Mouse (Mus musculus): ENCODE data around the gene Klk1. TPM values are rescaled to one million over a fixed set of nuclear protein-coding genes. Genes with fewer than 3 reads are reported as not detected.
"Not testable (repeated sequence)": the region's sequence is repeated elsewhere in the genome, so short reads cannot be mapped to it uniquely, and the experiment has no call there.

Gene Klk1
- polyA plus RNA-seq, 1 experiment from 2014 or later, result not detected

- WGBS, result 65% methylated on average over 1 of the region's 1 CpGs
- no peak overlapping the region for H3K9ac ChIP-seq
- H3K27ac ChIP-seq, result no peak overlapping the region
- no peaks in the 10 kb centered on the region for H3K9me3 ChIP-seq
- H3K4me3 ChIP-seq, result no peak overlapping the region
- no peak overlapping the region for H3K4me2 ChIP-seq
- H3K27me3 ChIP-seq, result peaks cover 6% of the 10 kb centered on the region; the same call in 1 of the 2 replicates
- no peaks in the 10 kb centered on the region for H3K36me3 ChIP-seq
- ATAC-seq (ENCODE audit: low FRiP score), result no peak
- peaks cover 9% of the 10 kb centered on the region for H3K4me1 ChIP-seq (replicated peaks)
These were observed 15.6 kb downstream of the Klk1 start for GRCm38 (mm10) chr7:44240712-44241111.

- 74% methylated on average over 2 of the region's 2 CpGs for WGBS
- Histone ChIP-seq H3K4me3 (no peak overlapping the region), H3K36me3 (no peaks in the 10 kb centered on the region), H3K9me3 (no peaks in the 10 kb centered on the region), H3K27me3 (peaks cover 6% of the 10 kb centered on the region; the same call in 1 of the 2 replicates), H3K9ac (no peak overlapping the region), H3K4me2 (no peak overlapping the region), H3K4me1 (replicated peaks) (peaks cover 11% of the 10 kb centered on the region), H3K27ac (no peak overlapping the region)
- no peak for ATAC-seq (ENCODE audit: low FRiP score)
These were observed 16.0 kb downstream of the Klk1 start for GRCm38 (mm10) chr7:44241163-44241562.

- H3K9ac ChIP-seq, result no peak overlapping the region
- no peak overlapping the region for H3K27ac ChIP-seq
- no peak overlapping the region for H3K4me2 ChIP-seq
- H3K27me3 ChIP-seq, result peaks cover 6% of the 10 kb centered on the region; the same call in 1 of the 2 replicates
- peaks cover 28% of the 10 kb centered on the region for H3K4me1 ChIP-seq (replicated peaks)
- H3K4me3 ChIP-seq, result no peak overlapping the region
- peaks cover 11% of the 10 kb centered on the region for H3K36me3 ChIP-seq
- no peaks in the 10 kb centered on the region for H3K9me3 ChIP-seq
- WGBS, result 42% methylated on average over 1 of the region's 1 CpGs
- no peak for ATAC-seq (ENCODE audit: low FRiP score)
These were observed 18.9 kb downstream of the Klk1 start for GRCm38 (mm10) chr7:44244080-44244479.

- no peaks in the 10 kb centered on the region for H3K9me3 ChIP-seq
- peaks cover 6% of the 10 kb centered on the region; the same call in 1 of the 2 replicates for H3K27me3 ChIP-seq
- peak within 1 kb of the TSS; percentile 78 for H3K4me3 ChIP-seq
- peak within 1 kb of the TSS; percentile 95 for H3K9ac ChIP-seq
- peak within 1 kb of the TSS; percentile 94 for H3K27ac ChIP-seq
- peak within 1 kb of the TSS; percentile 82 for H3K4me2 ChIP-seq
- H3K4me1 ChIP-seq (replicated peaks), result peaks cover 39% of the 10 kb centered on the region
- H3K36me3 ChIP-seq, result peaks cover 33% of the 10 kb centered on the region
- under 1% methylated on average over 62 of the region's 62 CpGs for WGBS
- peak; percentile 85 for ATAC-seq (ENCODE audit: low FRiP score)
These were observed 21.2 kb downstream of the Klk1 start, which contains the start of the genes 1700028J19Rik and 2410002F23Rik for GRCm38 (mm10) chr7:44246055-44246983. 1700028J19Rik (minus strand) TSS chr7:44246695. 2410002F23Rik (plus strand) TSS chr7:44246722.

- peak overlapping the region; percentile 82 for H3K4me2 ChIP-seq
- peaks cover 39% of the 10 kb centered on the region for H3K4me1 ChIP-seq (replicated peaks)
- no peaks in the 10 kb centered on the region for H3K9me3 ChIP-seq
- peak; percentile 11 for ATAC-seq (ENCODE audit: low FRiP score)
- peak overlapping the region; percentile 95 for H3K9ac ChIP-seq
- H3K36me3 ChIP-seq, result peaks cover 36% of the 10 kb centered on the region
- peak overlapping the region; percentile 78 for H3K4me3 ChIP-seq
- H3K27ac ChIP-seq, result peak overlapping the region; percentile 94
- WGBS, result under 1% methylated on average over 23 of the region's 23 CpGs
- peaks cover 6% of the 10 kb centered on the region; the same call in 1 of the 2 replicates for H3K27me3 ChIP-seq
These were observed 21.9 kb downstream of the Klk1 start for GRCm38 (mm10) chr7:44246984-44247470.

- H3K36me3 ChIP-seq, result peaks cover 46% of the 10 kb centered on the region
- no peak overlapping the region for H3K27ac ChIP-seq
- peak overlapping the region; percentile 95 for H3K9ac ChIP-seq
- H3K4me1 ChIP-seq (replicated peaks), result peaks cover 48% of the 10 kb centered on the region
- ATAC-seq (ENCODE audit: low FRiP score), result no peak
- 97% methylated on average over 2 of the region's 2 CpGs for WGBS
- peak overlapping the region; percentile 82 for H3K4me2 ChIP-seq
- H3K9me3 ChIP-seq, result no peaks in the 10 kb centered on the region
- peaks cover 6% of the 10 kb centered on the region; the same call in 1 of the 2 replicates for H3K27me3 ChIP-seq
- H3K4me3 ChIP-seq, result peak overlapping the region; percentile 78
These were observed 22.8 kb downstream of the Klk1 start for GRCm38 (mm10) chr7:44247971-44248370.

GRCm38 (mm10) chr7:44249248-44249647 lies 24.1 kb downstream of the Klk1 start:
- no peak overlapping the region for H3K4me3 ChIP-seq
- WGBS, result 97% methylated on average over 4 of the region's 4 CpGs
- no peak for ATAC-seq (ENCODE audit: low FRiP score)
- no peaks in the 10 kb centered on the region for H3K27me3 ChIP-seq
- peaks cover 58% of the 10 kb centered on the region for H3K36me3 ChIP-seq
- H3K27ac ChIP-seq, result no peak overlapping the region
- H3K9ac ChIP-seq, result no peak overlapping the region
- no peak overlapping the region for H3K4me2 ChIP-seq
- H3K4me1 ChIP-seq (replicated peaks), result peaks cover 50% of the 10 kb centered on the region
- no peaks in the 10 kb centered on the region for H3K9me3 ChIP-seq

- H3K27me3 ChIP-seq; H3K4me2 ChIP-seq; ATAC-seq (ENCODE audit: low FRiP score); H3K9me3 ChIP-seq; H3K9ac ChIP-seq; H3K4me3 ChIP-seq; H3K27ac ChIP-seq: not testable (repeated sequence)
- Histone ChIP-seq H3K36me3 (peaks cover 63% of the 10 kb centered on the region), H3K4me1 (replicated peaks) (peaks cover 40% of the 10 kb centered on the region)
- WGBS, result 92% methylated on average over 17 of the region's 17 CpGs
These were observed 25.6 kb downstream of the Klk1 start for GRCm38 (mm10) chr7:44250732-44251275.

GRCm38 (mm10) chr7:44253023-44253616 lies 28.0 kb downstream of the Klk1 start:
- Histone ChIP-seq H3K9ac (no peak overlapping the region; the same call in 1 of the 2 replicates), H3K4me3 (no peak overlapping the region), H3K27ac (no peak overlapping the region; the same call in 1 of the 2 replicates), H3K4me2 (no peak overlapping the region), H3K9me3 (no peaks in the 10 kb centered on the region), H3K4me1 (replicated peaks) (peaks cover 31% of the 10 kb centered on the region), H3K36me3 (peaks cover 60% of the 10 kb centered on the region), H3K27me3 (no peaks in the 10 kb centered on the region)
- WGBS, result 76% methylated on average over 15 of the region's 15 CpGs
- ATAC-seq (ENCODE audit: low FRiP score), result no peak

- Histone ChIP-seq H3K27me3 (no peaks in the 10 kb centered on the region), H3K9ac (no peak overlapping the region), H3K4me1 (replicated peaks) (peaks cover 13% of the 10 kb centered on the region; the same call in 1 of the 2 replicates), H3K4me3 (no peak overlapping the region), H3K4me2 (no peak overlapping the region), H3K36me3 (peaks cover 43% of the 10 kb centered on the region), H3K9me3 (no peaks in the 10 kb centered on the region), H3K27ac (no peak overlapping the region)
- no peak for ATAC-seq (ENCODE audit: low FRiP score)
- 83% methylated on average over 6 of the region's 6 CpGs for WGBS
These were observed 29.8 kb downstream of the Klk1 start for GRCm38 (mm10) chr7:44254930-44255329.

GRCm38 (mm10) chr7:44257278-44257677 lies 32.1 kb downstream of the Klk1 start, which contains the start of gene Acp4:
Acp4 (minus strand) TSS chr7:44257378.
- H3K9ac ChIP-seq, result no peak within 1 kb of the TSS
- no peaks in the 10 kb centered on the region for H3K9me3 ChIP-seq
- no peak within 1 kb of the TSS for H3K27ac ChIP-seq
- H3K36me3 ChIP-seq, result peaks cover 24% of the 10 kb centered on the region
- no peak for ATAC-seq (ENCODE audit: low FRiP score)
- H3K27me3 ChIP-seq, result peaks cover 13% of the 10 kb centered on the region
- no peak within 1 kb of the TSS for H3K4me2 ChIP-seq
- H3K4me3 ChIP-seq, result no peak within 1 kb of the TSS
- 0 out of 2 replicates have a peak, but pooled peaks cover 9% of the 10 kb centered on the region for H3K4me1 ChIP-seq (replicated peaks)
- WGBS, result 84% methylated on average over 4 of the region's 4 CpGs

GRCm38 (mm10) chr7:44260410-44260809 lies 35.2 kb downstream of the Klk1 start:
- no peak overlapping the region for H3K27ac ChIP-seq
- H3K36me3 ChIP-seq, result no peaks in the 10 kb centered on the region; the same call in 1 of the 2 replicates
- no peak overlapping the region for H3K4me2 ChIP-seq
- 76% methylated on average over 6 of the region's 6 CpGs for WGBS
- H3K4me1 ChIP-seq (replicated peaks), result peaks cover 6% of the 10 kb centered on the region
- H3K27me3 ChIP-seq, result peaks cover 23% of the 10 kb centered on the region
- no peak overlapping the region for H3K4me3 ChIP-seq
- no peak overlapping the region for H3K9ac ChIP-seq
- ATAC-seq (ENCODE audit: low FRiP score), result no peak
- H3K9me3 ChIP-seq, result no peaks in the 10 kb centered on the region
